Mouse (Mus musculus) limb, embryonic 14.5 days (tissue): ENCODE results near the gene Def8. TPM values are rescaled to one million over a fixed set of nuclear protein-coding genes. Genes with fewer than 3 reads are reported as not detected.

Source experiments
- ATAC-seq: fragments of 200-750 bp; cut with Nextera tagmentation; 2 replicates; pipeline ENCODE4 v1.8.0; 2017; ENCODE audit warnings: low read depth, moderate number of reproducible peaks, moderate TSS enrichment; ENCODE audit not compliant: low FRiP score
- DNase-seq: peaks from one replicate; pipeline ENCODE4 v3.0.0-alpha.2; 2015; ENCODE audit warnings: low spot score
- H3K27ac ChIP-seq: fragments of 300-500 bp; sonication (generic); replicated peaks from 2 replicates; pipeline ENCODE4 v1.5.1; 2014; ENCODE audit warnings: low read depth, mild to moderate bottlenecking, low read length, moderate library complexity, mixed read lengths
- H3K27me3 ChIP-seq: fragments of 300-500 bp; sonication (generic); 2 replicates; pipeline ENCODE4 v1.6.1; 2014; ENCODE audit warnings: low read length, mixed read lengths; ENCODE audit not compliant: control insufficient read depth, insufficient read depth
- H3K36me3 ChIP-seq: fragments of 300-500 bp; sonication (generic); 2 replicates; pipeline ENCODE4 v1.6.1; 2014; ENCODE audit warnings: mild to moderate bottlenecking, low read length, moderate library complexity, mixed read lengths; ENCODE audit not compliant: control insufficient read depth, insufficient read depth
- H3K4me1 ChIP-seq: fragments of 300-500 bp; sonication (generic); 2 replicates; pipeline ENCODE4 v1.6.1; 2014; ENCODE audit warnings: antibody characterized with exemption, low read length, mixed read lengths; ENCODE audit not compliant: control insufficient read depth, insufficient read depth
- H3K4me2 ChIP-seq: fragments of 300-500 bp; sonication (generic); replicated peaks from 2 replicates; pipeline ENCODE4 v1.6.1; 2014; ENCODE audit warnings: low read depth, mild to moderate bottlenecking, low read length, moderate library complexity; ENCODE audit not compliant: severe bottlenecking
- H3K4me3 ChIP-seq: fragments of 300-500 bp; sonication (generic); replicated peaks from 2 replicates; pipeline ENCODE4 v1.5.1; 2014; ENCODE audit warnings: low read length
- H3K9ac ChIP-seq: fragments of 300-500 bp; sonication (generic); 2 replicates; pipeline ENCODE4 v1.6.1; 2014; ENCODE audit warnings: mild to moderate bottlenecking, low read depth, low read length, moderate library complexity; ENCODE audit not compliant: severe bottlenecking
- H3K9me3 ChIP-seq: fragments of 300-500 bp; sonication (generic); 2 replicates; pipeline ENCODE4 v1.6.1; 2016; ENCODE audit warnings: low read length; ENCODE audit not compliant: control insufficient read depth
- POLR2A ChIP-seq: fragments of 200-500 bp; IDR thresholded peaks from 2 replicates; pipeline ENCODE4 v1.8.0; 2012; ENCODE audit warnings: inconsistent platforms, mild to moderate bottlenecking, moderate library complexity, borderline replicate concordance; ENCODE audit not compliant: insufficient read depth, insufficient read length; ENCODE audit errors: extremely low read depth
- WGBS: fragments of 180-500 bp; shearing (Covaris S2); extraction: QIAGEN DNeasy Blood & Tissue Kit; methylation state at CpG from one replicate; pipeline ENCODE4 v1.1.7; 2014; 5-methylcytosine and 5-hydroxymethylcytosine counted together
- polyA plus RNA-seq, 2 experiments: library from polyadenylated mRNA; depleted of rRNA in 1 of 2; stranded (reverse) in 1 of 2; unstranded in 1 of 2; fragments of >200 nt; fragmentation: Nextera tagmentation in 1 of 2; extraction: Ambion mirVana in 1 of 2; gene quantifications; 2 replicates each; pipeline versions ENCODE4 v1.2.1 to v1.2.3; 2012 to 2014

The Def8 gene
- polyA plus RNA-seq, 2 experiments, result 37.1 to 42.2 TPM

DNA sequence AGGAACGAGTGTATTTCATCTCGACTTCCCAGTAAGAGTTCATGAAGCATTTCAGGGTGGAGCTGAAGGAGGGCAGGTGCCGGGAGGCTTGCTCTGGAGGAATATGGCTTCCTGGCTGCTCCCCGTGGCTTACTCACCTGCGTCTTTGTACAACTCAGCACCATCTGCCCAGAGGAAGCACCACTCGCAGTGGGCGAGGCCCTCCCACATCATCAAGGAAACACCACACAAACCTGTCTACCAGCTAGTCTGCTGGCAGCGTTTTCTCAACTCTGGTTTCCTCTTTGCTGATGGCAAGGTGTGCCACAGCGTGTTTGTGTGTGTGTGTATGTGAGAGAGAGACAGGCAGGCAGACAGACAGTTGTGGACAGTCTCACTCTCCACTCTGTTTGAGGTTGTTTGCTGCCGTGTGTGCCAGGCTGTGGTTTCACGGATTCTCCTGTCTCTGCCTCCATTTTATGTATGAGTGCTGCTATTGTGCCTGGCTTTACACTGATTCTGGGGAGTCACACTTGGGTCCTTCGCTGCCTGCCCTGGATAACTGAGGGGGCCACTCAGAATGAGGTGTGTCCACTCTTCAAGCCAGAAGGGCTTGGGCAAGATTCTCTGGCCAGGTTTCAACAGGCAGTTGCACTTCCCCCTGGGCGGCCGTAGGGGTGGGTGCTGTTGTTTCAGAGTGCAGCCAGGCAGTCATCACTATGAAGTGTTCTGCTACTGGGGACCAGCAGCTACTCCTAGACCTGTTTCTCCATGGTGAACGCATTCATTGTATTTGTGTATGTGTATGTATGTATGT is 68.2 kb downstream of the Def8 start:
- no peak for TF ChIP-seq POLR2A
- H3K4me1 ChIP-seq, result no peaks in the 10 kb centered on the region
- no peaks in the 10 kb centered on the region for H3K9me3 ChIP-seq
- ATAC-seq (no peak), DNase-seq (no peak)
- no peaks in the 10 kb centered on the region for H3K27me3 ChIP-seq
- H3K9ac ChIP-seq, result no peak overlapping the region
- peaks cover 94% of the 10 kb centered on the region for H3K36me3 ChIP-seq
- no peak overlapping the region for H3K4me3 ChIP-seq
- 86% methylated on average over 15 of the region's 15 CpGs for WGBS
- no peak overlapping the region for H3K27ac ChIP-seq
- H3K4me2 ChIP-seq, result no peak overlapping the region

DNA sequence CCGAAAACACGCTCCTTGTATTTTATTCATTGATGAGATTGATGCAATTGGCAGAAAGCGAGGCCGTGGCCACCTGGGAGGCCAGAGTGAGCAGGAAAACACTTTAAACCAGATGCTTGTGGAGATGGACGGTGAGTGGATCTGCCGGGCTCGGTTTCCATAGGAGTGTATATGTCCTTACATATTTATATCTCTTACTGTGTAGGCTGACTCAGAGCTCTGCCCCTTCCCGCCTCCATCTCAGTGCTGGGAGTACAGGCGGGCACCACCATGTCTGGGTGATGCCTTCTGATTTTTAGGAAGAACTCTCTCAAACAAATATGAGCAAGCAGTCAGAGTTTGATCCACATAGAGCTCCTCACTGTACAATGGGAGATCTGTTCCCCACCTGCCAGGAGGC is 69.6 kb downstream of the Def8 start:
- no peaks in the 10 kb centered on the region for H3K27me3 ChIP-seq
- WGBS, result 93% methylated on average over 9 of the region's 9 CpGs
- peaks cover 90% of the 10 kb centered on the region for H3K36me3 ChIP-seq
- no peak overlapping the region for H3K9ac ChIP-seq
- no peak overlapping the region for H3K4me2 ChIP-seq
- no peaks in the 10 kb centered on the region for H3K9me3 ChIP-seq
- no peak for TF ChIP-seq POLR2A
- no peak for DNase-seq
- H3K4me3 ChIP-seq, result no peak overlapping the region
- ATAC-seq, result no peak
- H3K27ac ChIP-seq, result no peak overlapping the region
- no peaks in the 10 kb centered on the region for H3K4me1 ChIP-seq

GRCm38 (mm10) chr8:123497699-123498098 is 74.4 kb downstream of the Def8 start:
- Histone ChIP-seq H3K27me3 (no peaks in the 10 kb centered on the region), H3K4me3 (no peak overlapping the region), H3K27ac (no peak overlapping the region), H3K9ac (no peak overlapping the region), H3K4me1 (no peaks in the 10 kb centered on the region), H3K36me3 (peaks cover 92% of the 10 kb centered on the region), H3K4me2 (no peak overlapping the region), H3K9me3 (no peaks in the 10 kb centered on the region)
- WGBS, result 82% methylated on average over 4 of the region's 4 CpGs
- no peak for TF ChIP-seq POLR2A
- no peak for ATAC-seq
- no peak for DNase-seq

DNA sequence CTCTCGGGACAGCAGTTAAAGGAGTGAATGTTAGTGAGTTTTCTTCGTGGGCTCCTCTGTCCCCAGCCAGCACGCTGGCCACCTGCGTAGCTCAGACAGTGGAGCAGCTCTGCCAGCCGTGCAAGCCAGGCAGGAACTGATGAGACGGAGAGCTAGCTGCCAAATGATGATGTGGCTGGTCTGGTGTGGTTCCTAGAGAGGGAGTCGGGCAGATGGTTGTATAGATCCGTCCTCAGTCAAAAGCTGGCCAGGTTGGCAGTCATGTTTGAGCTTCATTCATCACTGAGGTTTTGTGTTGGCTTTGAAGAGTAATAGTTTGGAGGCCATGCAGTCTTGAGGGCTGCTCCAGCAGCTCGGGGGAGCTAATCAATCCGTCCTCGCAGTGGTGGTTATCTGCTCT is 75.6 kb downstream of the Def8 start:
- peaks cover 92% of the 10 kb centered on the region for H3K36me3 ChIP-seq
- no peak for TF ChIP-seq POLR2A
- H3K27ac ChIP-seq, result no peak overlapping the region
- DNase-seq (no peak), ATAC-seq (no peak)
- WGBS, result 90% methylated on average over 11 of the region's 11 CpGs
- H3K4me1 ChIP-seq, result no peaks in the 10 kb centered on the region
- H3K9me3 ChIP-seq, result peaks cover 5% of the 10 kb centered on the region; the same call in 1 of the 2 replicates
- H3K27me3 ChIP-seq, result no peaks in the 10 kb centered on the region
- H3K4me2 ChIP-seq, result no peak overlapping the region
- no peak overlapping the region for H3K4me3 ChIP-seq
- no peak overlapping the region for H3K9ac ChIP-seq

DNA sequence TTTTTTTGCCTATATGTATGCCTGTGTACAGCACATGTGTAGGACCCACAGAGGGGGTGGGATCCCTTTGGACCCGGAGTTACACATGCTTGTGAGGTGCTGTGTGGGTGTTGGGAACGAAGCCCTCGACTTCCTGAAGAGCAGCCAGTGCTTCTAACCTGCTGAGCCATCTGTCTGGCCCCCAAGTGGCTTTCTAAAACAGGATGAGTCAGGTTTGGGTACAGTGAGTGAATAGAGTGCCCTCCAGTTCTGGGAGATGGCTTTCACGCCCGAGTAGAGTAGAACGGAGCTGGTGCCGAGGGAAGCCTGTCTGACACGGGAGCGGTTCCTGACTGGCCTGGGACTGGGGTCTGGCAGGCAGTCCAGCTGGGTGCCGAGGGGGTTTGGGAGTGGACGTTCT is 76.2 kb downstream of the Def8 start:
- ATAC-seq (no peak), DNase-seq (no peak)
- WGBS, result 96% methylated on average over 11 of the region's 11 CpGs
- Histone ChIP-seq H3K4me2 (no peak overlapping the region), H3K27ac (no peak overlapping the region), H3K4me3 (no peak overlapping the region), H3K36me3 (peaks cover 92% of the 10 kb centered on the region), H3K27me3 (no peaks in the 10 kb centered on the region), H3K9ac (no peak overlapping the region), H3K9me3 (peaks cover 5% of the 10 kb centered on the region; the same call in 1 of the 2 replicates), H3K4me1 (no peaks in the 10 kb centered on the region)
- TF ChIP-seq POLR2A, result no peak
